Mouse (Mus musculus): ENCODE measurements around the gene Tdrd6.

DNA sequence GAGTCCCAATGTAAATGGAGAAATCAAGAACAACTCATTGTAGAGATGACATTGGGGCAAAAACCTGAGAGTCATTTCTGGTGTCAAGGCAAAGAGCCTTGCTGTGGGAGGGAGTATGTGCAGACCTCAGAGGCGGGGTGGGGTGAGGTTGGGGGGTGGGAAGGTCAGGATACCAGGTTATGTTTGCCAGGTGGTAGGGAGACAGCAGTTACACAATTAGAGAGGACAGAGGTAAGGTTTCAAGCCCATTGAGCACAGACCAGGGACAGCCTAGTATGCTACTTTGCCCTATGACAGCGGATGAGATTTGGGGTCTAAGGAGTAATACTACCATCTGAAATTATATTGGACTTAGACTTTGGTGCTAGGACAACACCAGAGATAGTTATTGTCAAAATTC lies 42.8 kb downstream of the Tdrd6 start:
- TF ChIP-seq CTCF (IDR thresholded peaks at IDR 0.05; ENCODE audit: low read depth, low read length), result no peak
- no peak for TF ChIP-seq TAL1 (conservative IDR thresholded peaks at IDR 0.05; ENCODE audit: low read depth, low read length)

Data from G1E (cell line).